Mouse (Mus musculus): ENCODE data around the gene Tmem231. TPM values are rescaled to one million over a fixed set of nuclear protein-coding genes. Genes with fewer than 3 reads are reported as not detected.
A peak's percentile ranks its signal among the peaks of the same experiment; 100 is the strongest.
"Not testable (repeated sequence)": the region's sequence is repeated elsewhere in the genome, so short reads cannot be mapped to it uniquely, and the experiment has no call there.

Tmem231 gene
- total RNA-seq, 2 experiments from 2014 or later, result 11.7 to 13.2 TPM

DNA sequence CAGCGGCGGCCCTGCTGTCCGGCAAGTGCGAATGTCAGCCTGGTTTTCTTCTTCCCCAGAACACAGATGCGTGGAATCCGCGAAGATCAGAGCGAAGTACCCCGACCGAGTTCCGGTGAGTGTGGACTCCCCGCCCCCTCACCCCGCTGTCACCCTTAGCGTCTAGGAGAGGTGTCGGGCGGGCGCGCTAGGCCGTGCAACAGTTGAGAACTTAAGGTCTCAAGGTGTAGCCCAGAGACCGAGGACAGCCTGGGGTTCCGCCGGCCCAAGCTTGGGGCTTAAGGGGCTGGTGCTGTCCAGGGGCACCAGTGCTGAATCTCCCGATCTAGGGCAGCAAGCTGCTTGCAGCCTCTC lies 7.4 kb upstream of the Tmem231 start:
- DNase-seq (ENCODE audit: extremely low spot score in 1 of 2, low spot score in 2 of 2), result peak; percentile 39 to 43
- Histone ChIP-seq H3K27ac (peak overlapping the region; percentile 90), H3K4me3 (peak overlapping the region; percentile 74)
- TF ChIP-seq CTCF (IDR thresholded peaks at IDR 0.05), result no peak
- intact Hi-C loops (cut with DNase I), result loop anchor here (5.0 kb wide), 1 partner anchor 51 kb away; the partner anchor contains the start of gene Adat1

DNA sequence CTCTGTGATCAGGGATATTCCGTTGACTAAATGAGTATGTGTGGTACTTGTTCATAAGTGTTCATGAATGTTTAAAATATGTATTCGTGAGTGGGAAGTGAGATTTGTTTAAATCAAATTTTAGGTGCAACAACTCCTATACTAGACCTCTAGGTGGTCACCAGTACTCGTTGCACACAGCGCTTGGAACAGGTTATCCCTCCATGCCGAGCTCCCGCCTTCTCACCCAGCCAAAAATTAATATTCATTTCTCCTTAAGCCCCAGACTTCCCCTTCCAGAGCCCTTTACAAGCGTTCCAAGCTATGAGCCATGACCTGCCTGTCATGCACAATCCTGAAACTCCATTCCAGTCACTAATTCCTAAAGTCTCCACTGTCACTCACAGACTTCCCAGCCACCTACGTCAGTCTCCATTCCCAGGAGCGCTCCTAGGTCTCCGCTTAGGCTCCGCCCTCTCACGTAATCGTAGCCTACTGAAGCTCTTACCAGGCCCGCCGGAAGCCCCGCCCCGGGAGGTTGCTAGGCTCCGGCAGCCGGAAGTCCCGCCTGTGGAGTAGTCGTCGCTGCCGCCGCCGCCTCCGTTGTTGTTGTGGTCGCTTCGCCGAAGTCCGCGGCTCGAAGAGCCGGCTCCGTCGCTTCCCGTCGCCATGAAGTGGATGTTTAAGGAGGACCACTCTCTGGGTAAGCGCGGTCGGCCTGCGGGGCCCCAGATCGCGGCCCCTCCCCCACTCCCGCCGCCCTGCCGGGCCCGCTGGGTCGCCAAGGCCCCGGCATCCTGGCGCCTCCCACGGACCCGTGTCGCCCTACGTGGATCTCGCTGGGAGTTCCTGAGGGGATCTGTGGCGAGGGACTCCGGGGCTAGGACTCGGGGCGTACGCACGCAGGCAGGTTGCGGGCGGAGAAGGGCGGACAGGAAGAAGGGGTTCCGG lies 6.8 kb upstream of the Tmem231 start, which contains the start of gene Gabarapl2:
Gabarapl2 (plus strand) TSS at position 533 of the 930 bp plus-strand sequence.
- TF ChIP-seq CTCF (IDR thresholded peaks at IDR 0.05), result peak; percentile 10; the same call in 1 of the 2 replicates
- H3K4me3 ChIP-seq, result peak within 1 kb of the TSS; percentile 74
- DNase-seq (ENCODE audit: extremely low spot score in 1 of 2, low spot score in 2 of 2), result peak; percentile 96 to 97
- intact Hi-C loops (cut with DNase I), result loop anchor here (5.0 kb wide), 1 partner anchor 52 kb away; the partner anchor contains the start of gene Adat1
- peak within 1 kb of the TSS; percentile 90 for H3K27ac ChIP-seq

DNA sequence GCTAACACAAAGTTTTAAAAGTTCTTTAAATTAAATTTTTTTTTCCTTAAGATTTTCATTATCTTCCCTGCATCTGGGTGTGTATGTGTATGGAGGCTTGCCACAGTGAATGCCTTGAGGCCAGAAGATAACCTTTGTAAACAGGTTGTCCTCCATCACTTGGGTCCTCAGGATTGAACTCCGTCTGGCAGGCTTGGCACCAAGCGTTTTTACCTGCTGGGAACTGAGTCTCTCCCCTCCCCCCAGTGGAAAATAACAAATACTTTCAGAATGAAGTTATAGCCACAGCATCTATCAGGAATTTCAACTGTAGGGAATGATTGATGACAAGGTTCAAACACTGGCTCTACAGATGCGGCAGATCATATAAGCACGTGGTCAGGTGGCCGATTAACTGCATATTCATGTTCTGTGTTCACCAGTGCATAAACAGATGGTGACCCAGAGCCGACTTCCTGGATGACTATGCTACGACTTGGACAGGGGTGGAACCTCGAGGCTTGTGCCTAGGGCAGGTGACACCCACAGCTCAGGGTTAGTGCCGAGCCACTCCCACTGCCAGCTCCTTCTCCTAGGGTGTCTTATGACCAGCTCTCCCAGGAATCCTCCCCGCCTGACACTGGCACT lies 5.9 kb upstream of the Tmem231 start:
- DNase-seq (ENCODE audit: extremely low spot score in 1 of 2, low spot score in 2 of 2), result no peak

DNA sequence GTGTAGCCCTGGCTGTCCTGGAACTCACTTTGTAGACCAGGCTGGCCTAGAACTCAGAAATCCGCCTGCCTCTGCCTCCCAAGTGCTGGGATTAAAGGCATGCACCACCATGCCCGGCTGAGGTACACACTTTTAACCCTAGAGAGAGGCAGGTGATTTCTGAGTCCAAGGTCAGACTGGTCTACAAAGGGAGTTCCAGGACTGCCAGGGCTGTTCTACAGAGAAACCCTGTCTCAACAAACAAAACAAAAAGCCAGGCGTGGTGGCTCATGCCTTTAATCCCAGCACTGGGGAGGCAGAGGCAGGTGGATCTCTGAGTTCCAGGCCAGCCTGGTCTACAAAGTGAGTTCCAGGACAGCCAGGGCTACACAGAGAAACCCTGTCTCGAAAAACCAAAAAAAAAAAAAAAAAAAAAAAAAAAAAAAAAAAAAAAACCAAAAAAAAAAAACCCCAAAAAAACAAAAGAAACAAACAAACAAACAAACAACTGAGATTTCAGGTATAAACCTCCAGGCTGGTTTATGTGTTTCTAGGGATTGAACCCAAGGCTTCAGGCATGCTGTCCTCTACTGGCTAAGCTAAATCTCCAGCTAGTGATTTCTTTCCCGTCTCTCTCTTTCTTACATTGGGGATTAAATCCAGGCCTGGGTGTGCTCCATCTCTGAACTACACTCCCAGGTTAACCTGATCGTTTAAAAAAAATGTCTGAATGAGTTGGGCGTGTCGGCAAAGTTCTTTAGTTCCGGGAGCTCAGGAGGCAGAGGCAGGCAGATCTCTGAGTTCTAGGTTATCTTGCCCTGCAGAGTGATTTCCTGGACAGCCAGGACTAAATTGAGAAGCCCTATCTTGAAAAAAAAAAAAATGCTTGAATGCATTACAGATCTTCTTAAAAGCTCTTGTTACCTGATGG lies 4.7 kb upstream of the Tmem231 start:
- H3K4me3 ChIP-seq; DNase-seq (ENCODE audit: extremely low spot score in 1 of 2, low spot score in 2 of 2); intact Hi-C loops (cut with DNase I); H3K27ac ChIP-seq: not testable (repeated sequence)

More for the DNA sequence above, 5.9 kb upstream of the Tmem231 start:
- intact Hi-C loops (cut with DNase I), result loop anchor here (5.0 kb wide), 1 partner anchor 53 kb away; the partner anchor contains the start of gene Adat1
- Histone ChIP-seq H3K4me3 (peak overlapping the region; percentile 74), H3K27ac (no peak overlapping the region)
- TF ChIP-seq CTCF (IDR thresholded peaks at IDR 0.05), result no peak

DNA sequence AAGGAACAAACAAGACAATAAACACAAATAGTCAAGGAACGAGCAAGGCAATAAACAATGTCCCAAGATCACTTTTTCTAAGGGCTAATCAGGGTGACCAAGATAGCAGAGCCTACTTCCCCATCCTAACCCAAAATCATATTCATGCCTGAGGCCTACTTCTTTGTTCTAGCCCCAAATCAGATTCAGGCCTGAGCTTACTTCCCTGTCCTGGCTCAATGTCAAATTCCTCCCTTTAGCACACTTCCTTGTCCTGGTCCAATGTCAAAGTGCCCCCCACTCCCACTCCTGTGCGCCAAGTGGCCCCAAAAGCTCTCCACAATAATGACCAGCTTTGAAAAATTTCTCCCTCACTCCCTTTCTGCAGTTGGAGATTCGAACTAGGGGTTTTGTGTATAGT lies 3.5 kb upstream of the Tmem231 start:
- intact Hi-C loops (cut with DNase I), result no loop called here
- Histone ChIP-seq H3K27ac (no peak overlapping the region), H3K4me3 (no peak overlapping the region)
- TF ChIP-seq CTCF (IDR thresholded peaks at IDR 0.05), result no peak
- no peak for DNase-seq (ENCODE audit: extremely low spot score in 1 of 2, low spot score in 2 of 2)

DNA sequence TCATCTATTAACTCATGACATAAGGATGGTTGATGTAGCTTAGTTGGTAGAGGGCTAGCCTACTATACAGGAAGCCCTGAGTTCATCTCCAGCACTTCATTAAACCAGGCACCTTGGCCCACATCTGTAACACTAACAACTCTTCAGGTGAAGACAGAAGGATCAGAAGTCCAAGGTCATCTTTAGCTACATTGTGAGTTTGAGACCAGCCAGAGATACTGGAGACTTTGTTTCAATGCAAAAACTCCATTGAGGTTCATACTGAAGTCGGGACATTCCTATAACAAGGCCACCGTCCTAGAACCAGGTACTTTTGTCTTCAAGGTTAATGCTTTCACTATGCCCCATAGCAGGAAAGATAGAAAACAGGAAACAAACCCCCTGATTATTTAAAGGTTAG lies 520 bp upstream of the Tmem231 start:
- Histone ChIP-seq H3K27ac (no peak overlapping the region), H3K4me3 (no peak overlapping the region; the same call in 1 of the 2 replicates)
- intact Hi-C loops (cut with DNase I), result no loop called here
- DNase-seq (ENCODE audit: extremely low spot score in 1 of 2, low spot score in 2 of 2), result no peak
- no peak for TF ChIP-seq CTCF (IDR thresholded peaks at IDR 0.05)

DNA sequence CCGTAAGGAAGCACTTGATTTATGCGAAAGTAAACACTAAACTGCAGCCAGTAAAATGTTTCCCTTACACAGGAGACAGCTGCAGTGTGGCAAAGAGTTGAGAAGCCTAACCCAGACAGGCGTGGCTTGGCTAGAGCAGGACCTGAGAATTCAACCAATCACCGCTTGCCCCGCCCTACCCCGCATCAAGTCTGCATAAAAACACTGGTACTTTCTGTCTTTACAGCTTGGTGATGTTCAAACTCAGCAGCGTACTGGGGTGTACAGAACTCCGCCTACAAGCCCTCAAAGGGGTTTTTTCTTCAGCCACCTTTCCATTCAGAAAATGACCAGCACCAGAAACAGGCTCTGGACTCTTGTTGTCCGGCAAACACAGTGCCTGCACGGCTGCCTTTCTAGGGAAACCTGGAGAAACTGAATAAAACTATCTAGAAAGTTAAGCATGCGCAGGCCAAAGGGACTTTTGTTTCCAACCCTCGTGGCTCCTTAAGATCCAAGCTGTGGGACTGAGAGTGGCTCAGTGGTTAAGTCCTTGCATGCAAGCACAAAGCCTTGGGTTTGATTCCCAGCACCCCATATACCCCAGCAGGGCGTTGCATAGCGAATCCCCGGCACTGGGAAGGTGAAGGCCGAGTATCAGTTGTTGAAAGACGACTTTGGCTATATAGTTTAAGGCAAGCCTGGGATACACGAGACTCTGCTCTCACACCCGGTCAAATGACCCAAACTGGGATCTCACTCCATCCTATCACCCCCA lies 923 bp downstream of the Tmem231 start:
- intact Hi-C loops (cut with DNase I), result no loop called here
- no peak for TF ChIP-seq CTCF (IDR thresholded peaks at IDR 0.05)
- peak overlapping the region; percentile 88 for H3K4me3 ChIP-seq
- peak overlapping the region; percentile 81 for H3K27ac ChIP-seq
- no peak for DNase-seq (ENCODE audit: extremely low spot score in 1 of 2, low spot score in 2 of 2)

DNA sequence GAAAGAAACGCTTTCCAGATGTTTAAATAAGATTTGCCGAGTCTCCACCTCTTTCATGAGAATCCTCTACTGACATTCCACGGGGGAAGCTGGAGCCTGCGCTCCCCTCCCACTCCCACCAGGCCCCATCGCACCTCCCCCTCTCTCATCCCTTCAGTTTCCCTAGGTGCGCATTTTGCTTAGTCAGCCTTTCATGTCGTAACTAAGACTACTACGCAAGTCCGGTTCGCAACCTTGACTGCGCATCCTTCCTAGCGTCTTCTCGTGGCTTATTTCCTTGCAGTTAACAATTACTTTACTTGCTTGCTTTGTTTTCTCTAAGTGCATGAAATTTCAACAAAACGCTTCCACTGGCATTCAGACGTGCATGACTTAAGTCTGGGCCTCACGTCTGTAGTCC lies 2.0 kb downstream of the Tmem231 start:
- intact Hi-C loops (cut with DNase I), result no loop called here
- no peak for TF ChIP-seq CTCF (IDR thresholded peaks at IDR 0.05)
- no peak for DNase-seq (ENCODE audit: extremely low spot score in 1 of 2, low spot score in 2 of 2)
- H3K4me3 ChIP-seq, result no peak overlapping the region
- no peak overlapping the region for H3K27ac ChIP-seq

DNA sequence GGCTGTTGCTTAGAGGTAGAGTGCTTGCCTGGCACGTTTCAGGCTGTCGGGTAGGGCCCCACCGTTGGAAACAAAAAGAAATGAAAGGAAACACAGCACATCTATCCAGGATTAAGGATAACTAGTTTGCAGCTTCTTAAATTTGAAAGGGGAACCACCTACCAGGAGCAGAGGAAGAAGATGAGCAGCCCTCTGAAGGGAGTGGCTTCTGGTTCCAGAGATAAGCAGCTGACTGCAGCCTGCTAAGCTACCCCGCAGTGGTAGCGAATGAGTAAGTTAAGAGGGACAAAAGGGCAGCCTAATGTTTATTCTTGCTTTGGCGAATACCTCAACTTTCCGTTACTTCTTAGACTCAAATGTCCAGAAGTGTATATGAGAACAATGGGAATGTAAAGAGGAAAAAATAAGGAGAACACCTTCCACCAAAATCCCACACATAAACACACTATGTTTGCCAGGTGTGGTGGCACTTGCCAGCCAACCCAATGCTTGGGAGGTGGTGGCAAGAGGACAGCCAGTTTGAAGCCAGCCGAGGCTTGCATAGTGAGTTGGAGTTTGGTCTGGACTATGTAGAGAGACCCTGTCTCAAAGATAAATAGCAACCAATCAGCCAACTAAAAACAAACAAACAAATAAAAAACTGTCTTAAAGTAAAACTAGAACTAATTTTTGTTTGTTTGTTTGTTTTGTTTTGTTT lies 3.9 kb downstream of the Tmem231 start:
- intact Hi-C loops (cut with DNase I), result no loop called here
- TF ChIP-seq CTCF (IDR thresholded peaks at IDR 0.05), result no peak
- no peak for DNase-seq (ENCODE audit: extremely low spot score in 1 of 2, low spot score in 2 of 2)
- Histone ChIP-seq H3K4me3 (no peak overlapping the region), H3K27ac (no peak overlapping the region)

DNA sequence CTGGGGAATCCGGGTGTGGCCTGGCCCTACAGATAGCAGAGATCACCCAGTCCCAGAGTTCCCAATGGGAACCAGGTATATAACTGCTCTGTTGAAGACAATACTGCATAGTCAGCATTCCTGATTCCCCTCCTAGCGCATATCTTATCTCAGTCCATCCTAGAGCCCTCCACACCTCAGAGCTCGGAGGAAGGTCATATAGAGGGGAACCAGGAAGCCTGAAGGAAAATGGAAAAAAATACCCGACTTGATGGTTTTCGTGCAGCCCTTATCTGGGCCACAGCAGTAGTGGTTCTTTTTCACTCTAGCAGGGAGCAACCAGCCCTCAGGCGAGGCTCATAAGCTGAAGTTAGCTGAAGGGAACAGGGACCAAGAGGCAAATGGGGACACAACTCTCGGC lies 8.7 kb downstream of the Tmem231 start:
- intact Hi-C loops (cut with DNase I), result no loop called here
- no peak for TF ChIP-seq CTCF (IDR thresholded peaks at IDR 0.05)

More for the DNA sequence above, 8.7 kb downstream of the Tmem231 start:
- Histone ChIP-seq H3K27ac (no peak overlapping the region), H3K4me3 (no peak overlapping the region)
- DNase-seq (ENCODE audit: extremely low spot score in 1 of 2, low spot score in 2 of 2), result no peak
